Mouse (Mus musculus) WW6 (cell line): ENCODE results near the gene Echdc1.

ENCODE experiments used
- DNase-seq: peaks from one replicate; pipeline ENCODE4 v3.0.0-alpha.2; 2013; ENCODE audit warnings: low read depth, low spot score

Gene Echdc1

DNA sequence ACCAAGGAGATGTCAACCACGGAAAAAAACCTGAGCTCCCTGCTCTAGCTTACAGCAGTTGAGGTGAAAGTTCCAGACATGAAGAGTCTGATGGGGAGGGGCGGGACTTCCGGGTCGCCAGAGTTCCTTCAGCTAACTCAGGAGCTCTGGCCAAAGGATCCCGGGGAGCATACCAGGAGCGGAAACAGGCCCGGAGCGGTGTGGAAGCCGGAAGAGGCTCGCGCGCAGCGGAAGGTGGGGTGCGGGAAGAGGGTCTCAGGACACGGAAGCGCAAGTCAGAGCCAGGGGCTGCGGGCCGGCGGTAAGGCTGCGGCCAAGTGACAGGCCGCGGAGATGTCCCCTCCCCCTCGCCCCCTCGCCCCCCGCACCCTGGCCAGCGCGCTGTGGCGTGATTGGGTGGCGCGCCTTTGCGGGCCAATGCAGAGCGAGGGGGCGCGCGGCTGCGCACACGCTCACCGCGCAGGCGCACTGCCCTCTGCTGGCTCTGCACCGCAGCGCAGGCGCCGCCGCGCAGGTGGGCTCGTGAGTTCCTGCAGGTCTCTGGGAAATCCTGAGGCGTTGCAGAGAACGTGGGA is at the start of gene Echdc1:
Gene Echdc1 (plus strand): TSS at position 103 of the 575 bp plus-strand sequence.
- peak; percentile 70 for DNase-seq

DNA sequence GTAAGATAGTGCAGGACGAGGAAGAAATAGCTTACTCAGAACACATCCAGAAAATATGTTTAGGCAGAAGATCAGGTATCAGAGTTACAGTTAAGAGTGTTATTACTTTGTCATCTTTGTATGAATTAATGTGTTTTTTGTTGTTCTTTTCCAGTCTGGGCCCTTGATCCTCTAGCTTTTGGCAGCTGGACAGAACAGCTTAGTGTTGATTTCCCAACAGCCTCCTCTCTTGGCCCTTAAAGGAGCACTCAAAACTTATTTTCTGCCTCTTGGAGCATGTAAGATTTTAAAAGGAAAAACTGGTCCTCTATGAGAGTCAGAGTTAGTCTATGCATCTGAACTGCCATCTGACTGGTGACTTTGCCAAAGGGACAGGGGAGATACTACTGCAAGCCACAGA is 31.2 kb upstream of the Echdc1 start:
- no peak for DNase-seq

DNA sequence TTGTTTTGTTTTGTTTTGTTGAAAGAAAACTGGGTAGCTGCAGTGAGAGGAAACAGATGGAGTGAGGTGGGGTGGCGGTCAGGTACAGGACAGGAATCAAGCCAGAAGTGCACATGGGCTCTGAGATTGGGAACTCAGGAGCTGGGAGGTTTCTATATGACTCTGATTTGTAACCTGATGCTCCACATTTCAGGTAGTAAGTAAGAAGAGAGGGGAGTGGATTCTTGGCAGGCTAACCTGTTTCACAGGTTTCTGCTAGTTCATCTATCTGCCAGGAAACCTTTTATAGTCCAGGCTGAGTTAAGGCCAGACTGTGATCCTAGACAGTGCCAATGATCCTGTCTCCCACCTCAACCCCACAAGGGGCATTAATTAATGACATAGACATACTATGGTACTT is 27.2 kb upstream of the Echdc1 start:
- DNase-seq = no peak

DNA sequence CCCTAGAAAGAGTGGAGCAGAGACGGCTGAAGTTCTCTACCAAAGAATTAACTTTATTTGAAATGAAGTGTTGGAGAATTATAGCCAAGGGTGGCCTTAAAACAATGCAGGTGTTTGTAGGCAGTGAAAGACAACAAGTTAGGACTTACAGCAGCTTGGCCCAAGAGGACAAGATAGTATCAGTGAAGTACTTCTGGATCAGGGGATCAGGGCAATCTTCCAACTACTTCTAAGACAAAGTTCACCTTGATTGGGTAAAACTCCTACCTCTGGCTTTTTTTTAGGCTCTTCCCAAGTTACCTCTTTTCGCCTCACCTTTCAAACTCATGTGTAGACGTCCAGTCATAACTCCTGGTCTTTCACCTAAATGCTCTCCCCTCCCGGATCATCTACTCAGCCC is 10.7 kb upstream of the Echdc1 start:
- no peak for DNase-seq

DNA sequence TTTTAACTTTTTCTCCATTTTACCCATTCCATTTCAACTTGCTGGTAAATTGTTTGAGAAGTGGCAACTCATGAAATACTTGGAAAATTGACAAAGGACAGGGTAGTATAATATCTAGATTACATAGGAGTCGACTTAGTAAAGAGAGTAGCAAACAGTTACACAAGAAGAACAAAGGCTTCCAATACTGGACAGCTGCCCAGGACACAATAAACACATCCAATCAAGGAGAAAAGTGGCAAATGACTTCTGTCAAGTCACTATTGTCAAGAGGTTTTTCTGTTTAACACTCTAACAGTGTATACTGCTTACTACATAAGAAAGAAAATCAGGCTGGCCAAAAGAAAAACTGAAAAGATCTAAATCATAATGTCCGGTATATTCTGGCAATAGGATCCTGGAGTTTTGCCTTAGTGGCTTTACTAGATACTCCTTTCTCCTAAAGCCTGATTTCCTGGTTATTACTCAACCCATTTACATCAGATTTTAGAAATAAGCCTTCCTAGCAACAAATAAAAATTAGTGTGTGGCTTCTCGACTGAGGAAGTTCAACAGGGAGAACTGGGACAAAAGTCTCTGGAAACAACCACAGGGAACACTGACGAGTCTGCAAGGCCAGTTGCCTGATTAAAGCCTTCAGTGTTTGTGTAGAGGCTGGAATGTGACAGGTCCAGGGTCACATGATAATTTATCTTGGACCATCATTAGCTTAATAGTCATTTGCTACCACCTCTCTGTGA is 1.3 kb upstream of the Echdc1 start:
- no peak for DNase-seq

DNA sequence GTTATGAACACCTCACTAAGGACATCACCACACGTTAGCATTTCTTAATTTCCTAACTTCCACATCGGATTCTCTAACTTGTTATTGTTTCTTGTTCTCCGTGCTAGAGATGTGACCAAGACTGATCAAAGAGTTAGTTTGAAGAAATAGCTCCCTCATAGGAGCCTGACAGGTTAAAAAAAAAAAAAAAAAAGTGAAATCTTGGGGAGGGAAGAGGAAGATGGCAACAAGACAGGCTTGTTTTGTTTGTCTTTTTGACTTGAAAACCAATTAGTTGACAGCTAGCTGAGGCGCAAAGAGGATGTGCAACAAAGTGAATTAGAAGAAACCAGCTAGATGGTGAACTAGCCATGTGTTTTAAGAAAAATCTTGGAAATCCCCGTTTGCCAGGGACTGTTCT is 939 bp downstream of the Echdc1 start:
- no peak for DNase-seq

DNA sequence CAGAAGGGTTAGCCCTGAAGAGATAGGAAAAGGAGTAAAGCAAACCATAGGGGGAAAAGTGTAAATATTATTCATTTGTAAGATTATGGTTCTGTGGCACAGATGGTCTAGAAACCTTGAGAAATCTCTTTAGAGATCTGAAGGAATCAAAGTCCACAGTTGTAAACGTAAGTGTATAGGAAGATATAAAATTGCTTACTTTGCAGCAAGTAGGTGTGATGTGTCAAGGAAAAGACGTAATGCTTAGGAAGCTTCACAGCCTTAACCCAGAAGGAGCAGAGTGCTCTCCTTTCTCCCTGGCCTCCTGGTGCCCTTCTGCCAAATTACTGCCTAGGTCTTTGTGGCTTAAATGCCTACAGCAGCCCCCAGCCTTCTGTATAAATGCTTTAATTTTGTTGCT is 11.9 kb downstream of the Echdc1 start:
- no peak for DNase-seq

DNA sequence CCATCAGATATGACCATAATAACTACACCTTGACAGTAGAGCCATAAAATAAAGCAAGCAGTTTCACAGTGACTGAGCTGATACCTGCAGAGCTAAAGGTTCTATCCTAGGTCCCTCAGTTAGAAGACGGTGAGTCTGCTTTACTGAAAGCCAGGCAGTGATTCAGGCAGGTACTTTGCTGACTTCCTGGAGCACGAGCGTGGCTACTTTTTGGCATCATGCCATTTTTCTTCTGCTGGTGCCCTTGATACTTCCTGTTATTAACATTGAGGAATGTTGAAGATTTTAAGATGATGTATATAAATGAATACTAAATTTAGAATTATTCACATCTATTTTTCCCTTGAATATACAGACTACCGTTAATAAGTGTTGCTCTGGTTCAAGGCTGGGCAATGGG is 20.9 kb downstream of the Echdc1 start:
- no peak for DNase-seq

DNA sequence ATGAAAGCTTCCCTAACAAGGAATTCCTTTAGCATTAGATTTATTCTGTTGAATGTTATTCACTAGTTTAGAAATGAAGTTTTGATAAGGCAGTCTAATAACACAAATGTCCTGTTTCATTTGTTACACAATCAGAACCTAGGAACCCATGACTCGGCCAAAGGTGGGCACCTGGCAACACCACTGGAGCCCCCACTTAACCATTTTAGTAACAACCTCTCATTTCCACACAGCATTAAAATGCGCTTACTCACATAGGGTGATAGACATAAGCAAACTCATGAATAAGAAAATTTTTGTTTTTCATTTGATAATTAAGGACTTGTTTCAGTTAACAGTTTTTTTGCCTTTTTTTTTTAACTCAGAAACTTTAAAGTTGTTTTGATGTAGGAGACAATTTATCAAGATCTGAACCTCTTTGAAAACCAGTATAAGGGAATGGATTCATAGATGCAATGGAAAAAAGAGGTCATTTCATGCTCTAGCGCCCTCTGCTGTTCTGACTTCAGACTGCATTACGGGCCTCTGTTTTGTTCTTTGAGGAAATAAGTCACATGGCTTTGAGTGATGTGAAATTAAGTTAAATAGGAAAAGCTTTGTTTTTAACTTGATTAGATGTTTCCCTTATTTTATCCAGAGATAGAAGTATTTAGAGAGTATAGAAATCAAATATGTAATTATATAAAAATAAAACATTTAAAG is 25.5 kb downstream of the Echdc1 start:
- DNase-seq = peak; percentile 24

DNA sequence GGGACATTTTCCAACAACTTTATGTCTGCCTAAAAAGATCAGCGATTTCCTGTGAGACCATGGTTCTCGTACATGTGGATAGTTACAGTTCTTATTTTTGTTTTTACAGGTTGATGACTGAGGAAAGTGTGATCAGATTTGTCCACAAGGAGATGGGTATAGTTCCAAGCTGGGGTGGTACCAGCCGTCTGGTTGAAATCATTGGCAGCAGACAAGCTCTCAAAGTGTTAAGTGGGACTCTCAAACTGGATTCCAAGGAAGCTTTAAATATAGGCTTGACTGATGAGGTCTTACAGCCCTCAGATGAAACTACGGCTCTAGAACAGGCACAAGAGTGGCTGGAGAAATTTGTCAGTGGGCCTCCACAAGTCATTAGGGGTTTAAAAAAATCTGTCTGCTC is 31.3 kb downstream of the Echdc1 start:
- no peak for DNase-seq

DNA sequence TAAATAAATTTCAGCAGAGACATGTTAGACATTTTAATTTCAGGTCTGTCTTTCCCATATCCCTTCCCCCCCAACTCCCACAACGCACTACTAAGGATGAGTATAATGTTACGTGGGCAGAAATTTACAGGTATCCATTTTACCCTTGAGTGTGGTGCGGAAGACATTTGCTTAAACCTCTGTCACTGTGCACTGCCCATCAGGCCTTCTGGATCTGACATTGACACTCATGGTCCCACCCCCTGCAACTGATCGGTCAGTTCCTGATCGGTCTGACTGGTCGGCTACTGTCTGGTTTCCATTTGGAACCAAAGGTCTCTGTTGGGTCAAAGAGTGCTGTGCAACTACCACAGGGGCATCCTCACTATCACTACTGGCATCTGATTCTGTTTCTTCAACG is 33.7 kb downstream of the Echdc1 start:
- DNase-seq = no peak

DNA sequence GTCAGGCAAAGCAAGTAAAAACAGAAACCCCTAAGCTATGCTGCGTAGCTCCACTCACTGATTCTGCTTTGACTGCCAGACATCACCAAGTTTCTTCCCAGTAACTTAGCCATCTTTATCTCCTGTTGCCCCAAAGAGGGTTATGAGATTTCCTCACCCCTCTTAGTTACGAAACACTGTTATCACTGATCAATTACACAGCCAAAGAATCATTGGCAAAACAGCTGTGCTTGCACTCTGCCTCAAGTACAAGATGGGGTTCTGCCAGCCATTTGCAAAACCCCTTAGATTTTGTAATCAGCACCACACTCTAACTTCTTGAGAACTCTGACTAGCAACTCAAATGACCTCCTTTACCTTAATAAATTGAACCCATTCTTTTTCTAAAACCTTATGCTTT is 38.5 kb downstream of the Echdc1 start:
- no peak for DNase-seq

DNA sequence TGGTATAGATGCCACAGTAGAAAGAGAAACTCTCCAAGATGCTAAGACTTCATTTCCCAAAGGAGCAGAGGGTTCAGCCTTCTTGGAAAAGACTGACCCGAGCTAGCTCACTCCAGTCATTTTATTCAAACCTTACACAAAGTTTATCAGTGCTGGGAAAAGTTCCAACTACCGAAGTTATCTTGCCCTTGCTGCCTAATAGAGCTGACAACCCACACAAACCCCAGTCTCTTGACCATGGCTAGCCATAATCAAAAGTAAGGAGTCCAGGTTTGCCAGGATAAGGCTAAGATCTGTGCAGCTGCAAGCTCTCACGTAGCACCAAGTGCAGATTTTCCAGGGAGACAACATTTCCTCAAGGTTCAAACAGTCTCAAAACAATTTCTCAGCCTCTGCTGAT is 39.6 kb downstream of the Echdc1 start:
- DNase-seq = no peak

DNA sequence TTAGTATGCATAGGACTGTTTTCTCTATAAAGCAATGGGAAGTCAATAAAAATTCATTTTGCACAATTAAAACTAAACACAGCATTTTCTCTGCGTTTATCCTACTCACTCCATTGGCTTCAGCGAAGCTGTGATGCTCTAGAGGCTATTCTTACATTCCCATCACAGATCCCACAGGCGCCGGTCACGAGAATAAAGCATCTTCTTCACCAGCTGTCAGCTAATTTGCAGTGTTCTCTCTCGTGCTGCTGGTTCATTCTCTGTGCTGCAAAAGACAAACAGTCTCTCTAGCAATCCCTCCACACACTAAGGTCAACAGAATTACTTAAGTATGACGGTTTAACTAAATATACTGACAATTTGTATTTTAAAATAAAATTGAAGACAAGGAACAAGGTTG is 41.2 kb downstream of the Echdc1 start:
- DNase-seq = no peak

DNA sequence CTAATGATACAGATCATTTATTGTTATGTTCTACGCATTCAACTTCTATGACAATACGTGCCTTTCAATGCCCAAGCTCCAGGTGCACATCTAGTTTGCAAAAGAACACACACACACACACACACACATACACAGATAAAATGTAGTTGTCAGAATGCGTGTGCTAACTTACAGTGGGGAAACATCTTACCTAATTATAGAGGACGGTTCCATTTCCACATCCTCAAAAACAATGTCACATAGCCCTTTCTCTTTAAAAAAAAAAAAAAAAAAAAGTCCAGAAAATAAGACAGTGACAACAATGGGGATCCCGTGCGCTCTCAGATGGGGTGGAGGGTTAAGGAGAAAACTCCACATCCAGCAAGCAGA is 48.1 kb downstream of the Echdc1 start:
- no peak for DNase-seq

DNA sequence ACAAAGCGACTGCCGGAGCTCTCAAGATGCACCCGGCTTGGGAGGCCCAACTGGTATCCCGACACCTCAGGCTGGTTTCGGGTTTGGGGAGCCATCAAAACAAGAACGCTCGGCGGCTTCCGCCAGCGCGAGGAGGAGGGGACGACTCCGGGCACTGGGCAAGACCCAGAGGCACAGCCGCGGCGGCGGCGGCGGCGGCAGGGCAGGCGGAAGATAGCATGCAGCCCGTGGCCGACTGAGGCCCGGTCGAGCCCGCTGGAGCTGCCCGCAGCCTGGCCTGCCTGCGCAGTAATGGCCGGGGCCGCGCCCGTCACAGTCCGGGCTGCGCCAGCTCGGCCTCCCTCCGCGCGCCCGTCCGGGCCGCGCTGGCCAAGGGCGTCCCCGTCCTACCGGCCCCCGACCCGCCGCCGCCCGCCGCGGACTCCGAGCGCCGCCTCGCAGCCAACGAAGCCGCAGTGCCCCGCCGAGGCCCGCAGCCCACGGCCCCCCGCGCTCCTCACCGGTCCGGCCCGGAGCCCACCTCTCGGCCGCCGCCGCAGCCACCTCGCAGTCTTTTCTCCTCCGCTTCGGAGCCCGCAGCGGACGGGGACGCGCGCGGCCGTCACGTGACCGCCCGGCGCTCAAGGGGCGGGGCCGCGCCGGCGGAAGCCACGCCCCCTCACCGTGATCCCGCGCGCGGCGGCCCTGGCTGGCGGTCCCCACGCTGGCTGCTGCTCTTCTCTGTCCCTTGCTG is 48.7 kb downstream of the Echdc1 start:
- DNase-seq = peak; percentile 20

DNA sequence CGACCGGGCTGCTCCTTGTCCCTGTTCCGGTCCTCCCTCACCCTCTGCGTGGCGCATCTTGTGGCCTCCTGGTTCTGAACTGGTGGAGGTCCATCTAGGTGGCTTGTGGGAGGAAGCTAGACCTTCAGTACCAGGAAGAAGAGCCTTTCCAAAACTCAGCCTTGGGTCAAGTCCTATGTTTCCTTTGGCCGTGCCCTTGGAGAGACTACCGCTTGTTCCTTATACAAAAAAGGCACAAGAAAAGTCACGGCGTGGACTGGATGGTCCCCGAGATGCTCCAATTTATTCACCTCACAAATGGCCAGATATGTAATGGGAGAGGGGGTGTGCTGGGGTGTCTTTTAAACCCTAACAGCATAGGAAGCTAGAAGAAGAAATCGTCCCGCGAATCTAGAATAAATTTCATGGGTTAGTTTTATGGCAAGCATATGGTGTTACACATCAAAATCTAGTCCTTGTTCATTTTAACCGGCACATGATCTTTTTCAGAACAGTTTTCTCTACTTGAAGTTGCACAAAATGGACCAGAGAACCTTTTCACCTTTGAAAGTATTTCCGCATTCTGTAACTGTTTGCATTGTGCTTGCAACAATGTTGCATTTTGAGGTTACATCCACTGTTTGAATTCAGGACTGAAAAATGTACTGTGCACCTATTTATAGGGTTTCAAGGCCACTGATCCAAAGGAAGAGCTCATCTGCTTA is 49.4 kb downstream of the Echdc1 start, which contains the start of gene Rnf146:
Gene Rnf146 (minus strand): TSS at position 246 of the 704 bp plus-strand sequence.
- DNase-seq = no peak

DNA sequence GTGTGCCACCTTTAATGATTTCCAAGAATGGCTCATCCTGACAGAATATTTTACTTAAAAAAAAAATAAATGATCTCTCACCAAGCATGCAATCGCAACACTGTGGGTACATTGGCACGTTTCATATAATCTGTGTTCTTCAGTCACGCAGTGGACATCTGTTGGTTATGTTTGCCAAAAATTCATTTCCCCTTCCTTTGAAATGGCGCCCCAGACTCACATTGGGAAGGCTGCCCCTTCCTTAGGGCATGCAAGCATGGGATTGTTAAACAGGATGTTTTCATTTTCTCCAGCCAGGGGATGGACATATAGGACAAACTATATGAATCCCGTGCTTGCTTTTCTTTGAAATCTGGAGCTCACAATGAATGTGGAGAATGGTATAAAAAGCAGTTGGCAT is 61.1 kb downstream of the Echdc1 start:
- no peak for DNase-seq

DNA sequence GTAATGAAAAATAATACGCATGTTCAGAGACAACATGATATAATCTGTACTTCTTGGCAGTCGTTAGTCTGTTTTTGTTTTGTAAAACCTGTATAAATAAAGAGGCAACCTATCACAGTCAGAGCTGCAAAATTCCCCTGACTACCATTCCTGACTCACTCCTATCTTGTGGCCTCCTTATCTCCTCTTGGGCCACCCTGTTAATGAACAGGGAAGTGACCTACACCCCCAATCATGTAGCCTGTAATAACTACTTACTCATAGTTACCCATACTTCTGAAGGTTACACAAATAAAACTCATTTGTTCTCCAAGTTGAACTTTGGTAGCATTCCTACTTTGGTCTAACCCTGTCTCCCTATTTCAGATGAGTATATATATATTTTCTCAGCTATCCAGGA is 68.6 kb downstream of the Echdc1 start:
- no peak for DNase-seq

DNA sequence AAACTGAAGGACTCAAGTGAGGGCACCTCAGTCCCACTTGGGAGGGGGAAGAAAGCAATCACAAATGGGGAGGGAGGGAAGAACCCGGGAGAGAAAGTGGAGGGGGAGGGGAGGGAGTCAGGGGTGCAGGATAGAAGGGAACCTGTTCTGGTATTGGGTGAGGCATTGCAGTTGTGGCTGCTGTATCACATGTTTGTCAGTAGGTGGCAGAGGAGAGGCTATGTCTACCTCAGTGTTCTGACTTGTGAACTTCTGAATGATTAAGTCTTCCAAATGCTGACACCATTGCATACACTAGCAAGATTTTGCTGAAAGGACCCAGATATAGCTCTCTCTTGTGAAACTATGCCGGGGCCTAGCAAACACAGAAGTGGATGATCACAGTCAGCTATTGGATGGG is 81.9 kb downstream of the Echdc1 start:
- DNase-seq = peak; percentile 34
